Mouse (Mus musculus) erythroblast, adult 5-6 weeks (primary cell): ENCODE measurements around the gene Dmrt3. TPM values are rescaled to one million over a fixed set of nuclear protein-coding genes. Genes with fewer than 3 reads are reported as not detected.

Experiments
- ATAC-seq: replicated peaks from 2 replicates; pipeline ENCODE4 v1.8.0; 2016; ENCODE audit warnings: moderate number of reproducible peaks, mild to moderate bottlenecking, moderate TSS enrichment, inconsistent platforms; ENCODE audit not compliant: poor library complexity, low FRiP score, severe bottlenecking
- total RNA-seq, 2 experiments: library from RNA; stranded (forward) in 1 of 2; stranded (reverse) in 1 of 2; fragments of 150-400 nt in 1 of 2; fragments of 200-764, 138-1000 nt in 1 of 2; gene quantifications; 2 replicates each; pipeline versions ENCODE4 v1.2.3 to v1.2.4; 2015 to 2017; ENCODE audit warnings: low replicate concordance in 2 of 2

The Dmrt3 gene
- total RNA-seq, 2 experiments from 2014 or later, result not detected

DNA sequence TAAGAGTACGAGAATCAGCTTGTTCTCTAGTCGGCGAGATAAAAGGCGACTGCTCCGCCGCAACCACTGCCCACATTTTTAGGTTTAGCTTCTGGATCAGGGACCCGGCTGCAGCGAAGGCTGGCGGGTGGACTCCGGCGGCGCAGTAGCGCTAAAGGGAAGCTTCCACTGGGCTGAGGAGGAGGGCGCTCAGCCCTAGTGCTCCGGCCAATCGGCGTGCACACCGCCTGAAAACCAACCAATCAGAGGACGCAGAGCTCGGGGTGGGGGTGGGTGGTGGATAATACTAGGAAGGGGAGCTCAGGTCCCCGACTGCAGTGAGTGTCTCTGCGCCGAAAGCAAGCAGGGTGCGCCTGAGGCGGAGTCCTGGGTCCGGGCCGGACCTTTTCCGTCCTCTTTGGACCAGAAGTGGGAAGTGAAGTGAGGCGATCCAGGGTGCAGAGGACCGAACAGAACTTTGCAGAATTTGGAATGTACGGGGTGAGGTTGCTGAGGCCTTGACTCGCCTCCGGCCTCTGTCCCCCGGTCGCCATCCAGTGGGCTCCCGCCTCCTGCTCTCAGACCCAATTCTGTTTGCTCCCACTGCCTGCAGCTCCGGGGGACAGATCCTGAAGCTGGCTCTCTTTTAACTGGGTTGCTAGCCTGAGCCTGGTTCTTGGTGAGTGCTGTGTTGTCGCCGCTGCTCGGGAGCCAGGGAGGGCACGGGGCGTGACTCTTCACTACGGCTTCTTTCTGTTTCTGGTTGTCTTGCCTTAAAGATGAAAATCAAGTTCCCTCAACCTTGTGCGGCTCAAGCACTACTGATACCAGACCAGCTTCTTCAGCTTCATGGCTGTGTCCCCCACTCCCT, 62.2 kb downstream of the Dmrt3 start, which contains the start of gene Dmrt2:
Dmrt2 (plus strand) TSS at position 311 of the 850 bp plus-strand sequence.
- ATAC-seq, result no peak

Other genes with a start within 250 kb of the Dmrt3 start
- not detected in 2 replicates for gene Dmrt1, start 104.7 kb upstream of the Dmrt3 start, total RNA-seq (2015; ENCODE audit: low replicate concordance)
- gene Dmrt1, start 104.7 kb upstream of the Dmrt3 start, total RNA-seq (2017; ENCODE audit: low replicate concordance), result not detected in 2 replicates
- not detected in 2 replicates for gene Dmrt2, start 62.1 kb downstream of the Dmrt3 start, total RNA-seq (2015; ENCODE audit: low replicate concordance)
- gene Dmrt2, start 62.1 kb downstream of the Dmrt3 start, total RNA-seq (2017; ENCODE audit: low replicate concordance), result not detected in 2 replicates